Mouse (Mus musculus) liver, embryonic 15.5 days (tissue): ENCODE measurements around the gene Tekt5. TPM values are rescaled to one million over a fixed set of nuclear protein-coding genes. Genes with fewer than 3 reads are reported as not detected.

ENCODE experiments used
- ATAC-seq: fragments of 200-750 bp; cut with Nextera tagmentation; 2 replicates; pipeline ENCODE4 v1.8.0; 2017; ENCODE audit warnings: moderate number of reproducible peaks, mild to moderate bottlenecking, moderate library complexity; ENCODE audit not compliant: insufficient read depth
- H3K27ac ChIP-seq: fragments of 300-500 bp; sonication (generic); replicated peaks from 2 replicates; pipeline ENCODE4 v1.5.1; 2015; ENCODE audit warnings: mild to moderate bottlenecking, inconsistent platforms
- H3K27me3 ChIP-seq: fragments of 300-500 bp; sonication (generic); 2 replicates; pipeline ENCODE4 v1.6.1; 2015; ENCODE audit warnings: mild to moderate bottlenecking, inconsistent platforms
- H3K36me3 ChIP-seq: fragments of 300-500 bp; sonication (generic); replicated peaks from 2 replicates; pipeline ENCODE4 v1.6.1; 2015; ENCODE audit warnings: moderate library complexity, mild to moderate bottlenecking, inconsistent platforms
- H3K4me1 ChIP-seq: fragments of 300-500 bp; sonication (generic); replicated peaks from 2 replicates; pipeline ENCODE4 v1.6.1; 2015; ENCODE audit warnings: inconsistent platforms
- H3K4me2 ChIP-seq: fragments of 300-500 bp; sonication (generic); 2 replicates; pipeline ENCODE4 v1.6.1; 2015; ENCODE audit warnings: moderate library complexity, mild to moderate bottlenecking, inconsistent platforms
- H3K4me3 ChIP-seq: fragments of 300-500 bp; sonication (generic); replicated peaks from 2 replicates; pipeline ENCODE4 v1.5.1; 2015; ENCODE audit warnings: mild to moderate bottlenecking, inconsistent platforms
- H3K9ac ChIP-seq: fragments of 300-500 bp; sonication (generic); 2 replicates; pipeline ENCODE4 v1.6.1; 2015; ENCODE audit warnings: moderate library complexity, mild to moderate bottlenecking, inconsistent platforms
- H3K9me3 ChIP-seq: fragments of 300-500 bp; sonication (generic); replicated peaks from 2 replicates; pipeline ENCODE4 v1.6.1; 2016; ENCODE audit warnings: inconsistent platforms
- WGBS: fragments of 180-500 bp; shearing (Covaris S2); methylation state at CpG from one replicate; pipeline ENCODE4 v1.1.7; 2015; ENCODE audit warnings: mixed read lengths; ENCODE audit not compliant: insufficient replicate concordance; 5-methylcytosine and 5-hydroxymethylcytosine counted together
- polyA plus RNA-seq: library from polyadenylated mRNA; unstranded; fragments of >200 nt; fragmentation: Nextera tagmentation; extraction: Ambion mirVana; gene quantifications from 2 replicates; pipeline ENCODE4 v1.2.1, GENCODE M21; 2015

The Tekt5 gene
- polyA plus RNA-seq, 1 experiment from 2014 or later: 0.28 TPM

- H3K4me3 ChIP-seq: no peak overlapping the region
Observed at GRCm38 (mm10) chr16:10310507-10310906, 84.8 kb downstream of the Tekt5 start.

More at GRCm38 (mm10) chr16:10310507-10310906, 84.8 kb downstream of the Tekt5 start:
- Histone ChIP-seq H3K9me3 (no peaks in the 10 kb centered on the region), H3K4me1 (no peaks in the 10 kb centered on the region; the same call in 1 of the 2 replicates), H3K27ac (no peak overlapping the region), H3K36me3 (no peaks in the 10 kb centered on the region), H3K27me3 (peaks cover 20% of the 10 kb centered on the region), H3K4me2 (no peak overlapping the region), H3K9ac (no peak overlapping the region)
- no peak for ATAC-seq
- WGBS: 53% methylated on average over 5 of the region's 5 CpGs

Other genes with a start within 250 kb of the Tekt5 start
- gene Rpl39l, start 225.3 kb downstream of the Tekt5 start, polyA plus RNA-seq: 0.54 and 0.96 TPM in 2 replicates
- gene Atf7ip2, start 202.8 kb downstream of the Tekt5 start, polyA plus RNA-seq: 0.08 and 0.10 TPM in 2 replicates
- 5.3 TPM in 2 replicates for gene Emp2, start 81.5 kb downstream of the Tekt5 start, polyA plus RNA-seq
- gene Nubp1, start 16.5 kb upstream of the Tekt5 start, polyA plus RNA-seq: 27.6 and 31.5 TPM in 2 replicates
- gene Tvp23a, start 51.9 kb upstream of the Tekt5 start, polyA plus RNA-seq: 0.45 and 0.60 TPM in 2 replicates
- 0.09 and 0.16 TPM in 2 replicates for gene Ciita, start 84.6 kb upstream of the Tekt5 start, polyA plus RNA-seq
- 3.2 and 4.4 TPM in 2 replicates for gene Dexi, start 147.6 kb upstream of the Tekt5 start, polyA plus RNA-seq
- gene Clec16a, start 149.8 kb upstream of the Tekt5 start, polyA plus RNA-seq: 9.9 and 10.9 TPM in 2 replicates